Mouse (Mus musculus): Measurements from ENCODE around the gene Zfp580.
"Not testable (repeated sequence)": the region's sequence is repeated elsewhere in the genome, so short reads cannot be mapped to it uniquely, and the experiment has no call there.

Gene Zfp580

DNA sequence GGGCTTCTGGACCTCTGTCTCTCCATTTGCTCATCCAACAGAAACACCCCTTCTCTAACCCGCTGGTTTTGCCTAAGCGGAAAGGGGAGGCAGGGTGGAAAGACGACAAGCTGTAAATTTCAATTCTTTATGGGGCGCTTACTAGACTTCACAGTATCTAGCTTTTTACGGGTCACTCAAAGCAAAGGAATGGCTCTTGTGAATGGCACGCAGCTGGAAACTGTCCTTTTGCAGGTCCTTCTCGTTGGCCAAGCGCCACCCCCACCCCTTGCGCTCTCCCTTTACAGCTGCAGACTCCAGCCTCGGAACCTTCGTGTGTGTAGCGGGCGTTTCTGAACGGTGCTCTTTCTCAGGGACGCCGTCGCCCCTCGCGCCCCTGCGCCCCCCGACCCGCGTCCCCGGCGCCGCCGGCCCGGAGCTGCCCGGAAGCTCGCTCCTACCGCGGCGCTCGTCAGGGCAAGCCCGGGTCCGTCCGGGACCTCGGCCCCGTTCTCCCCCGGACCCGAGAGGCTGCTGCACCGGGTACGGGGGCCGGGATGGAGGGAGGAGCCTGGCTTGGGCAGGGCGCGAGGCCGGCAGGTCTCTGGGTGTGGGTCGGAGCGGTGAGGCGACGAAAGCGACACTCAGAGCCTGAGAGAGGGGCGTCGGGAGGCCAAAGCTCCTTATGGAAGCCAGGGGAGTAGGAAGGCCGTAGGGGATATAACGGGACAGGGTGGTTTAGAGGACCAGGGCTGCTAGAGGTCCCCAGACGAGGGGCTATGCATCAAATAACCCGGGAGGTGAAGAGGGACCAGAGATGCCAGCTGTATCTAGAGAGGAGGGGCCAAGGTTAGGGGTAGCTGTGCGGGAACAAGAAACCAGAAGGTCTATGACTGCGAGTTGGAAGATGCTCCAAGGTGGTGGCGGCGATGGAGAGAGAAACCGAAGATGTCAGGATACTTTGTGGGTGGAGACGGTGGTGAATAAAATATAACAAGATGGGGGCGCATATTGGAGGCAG, at the start of gene Zfp580:
Zfp580 (plus strand) TSS at position 346 of the 1,000 bp plus-strand sequence.
- peak; percentile 61 to 62 for DNase-seq

DNA sequence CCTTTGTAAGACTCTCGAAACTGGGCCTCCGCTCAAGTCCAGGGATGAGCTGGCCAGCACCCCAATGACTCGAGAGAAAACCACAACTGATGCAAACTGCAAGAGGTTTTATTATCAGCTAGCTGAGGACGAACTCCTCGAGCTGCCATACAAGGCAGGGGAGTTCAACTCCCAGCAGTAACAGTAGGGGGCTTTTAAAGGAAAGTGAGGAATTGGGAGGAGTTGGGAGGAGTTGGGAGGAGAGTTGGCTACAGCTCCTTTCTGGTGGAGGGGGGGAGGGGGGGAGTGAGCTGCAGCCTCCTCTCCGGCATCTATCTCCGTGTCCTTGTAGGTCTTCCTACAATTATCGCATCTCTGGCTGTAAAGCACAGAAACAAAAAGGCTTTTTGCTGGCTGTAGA, 48.5 kb upstream of the Zfp580 start:
- not testable (repeated sequence) for DNase-seq

DNA sequence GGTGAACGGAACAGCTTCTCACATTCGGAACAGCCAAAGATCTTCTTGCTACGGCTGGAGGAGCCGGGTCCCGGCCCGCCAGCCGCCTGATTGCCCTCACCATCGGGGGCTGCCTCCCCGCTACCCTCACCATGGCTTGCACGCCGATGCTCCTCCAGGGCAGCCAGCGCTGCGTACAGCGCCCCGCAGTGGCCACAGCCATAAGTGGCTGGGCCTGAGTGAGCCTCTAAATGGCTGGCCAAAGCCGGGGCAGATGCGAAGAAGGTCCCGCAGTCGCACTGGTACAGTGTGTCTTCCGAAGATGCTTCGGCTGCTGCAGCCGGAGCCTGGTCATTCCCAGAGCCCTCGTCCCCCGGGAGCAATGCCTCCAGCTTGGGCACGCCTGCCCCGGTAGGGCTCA, 43.1 kb upstream of the Zfp580 start:
- no peak for DNase-seq

DNA sequence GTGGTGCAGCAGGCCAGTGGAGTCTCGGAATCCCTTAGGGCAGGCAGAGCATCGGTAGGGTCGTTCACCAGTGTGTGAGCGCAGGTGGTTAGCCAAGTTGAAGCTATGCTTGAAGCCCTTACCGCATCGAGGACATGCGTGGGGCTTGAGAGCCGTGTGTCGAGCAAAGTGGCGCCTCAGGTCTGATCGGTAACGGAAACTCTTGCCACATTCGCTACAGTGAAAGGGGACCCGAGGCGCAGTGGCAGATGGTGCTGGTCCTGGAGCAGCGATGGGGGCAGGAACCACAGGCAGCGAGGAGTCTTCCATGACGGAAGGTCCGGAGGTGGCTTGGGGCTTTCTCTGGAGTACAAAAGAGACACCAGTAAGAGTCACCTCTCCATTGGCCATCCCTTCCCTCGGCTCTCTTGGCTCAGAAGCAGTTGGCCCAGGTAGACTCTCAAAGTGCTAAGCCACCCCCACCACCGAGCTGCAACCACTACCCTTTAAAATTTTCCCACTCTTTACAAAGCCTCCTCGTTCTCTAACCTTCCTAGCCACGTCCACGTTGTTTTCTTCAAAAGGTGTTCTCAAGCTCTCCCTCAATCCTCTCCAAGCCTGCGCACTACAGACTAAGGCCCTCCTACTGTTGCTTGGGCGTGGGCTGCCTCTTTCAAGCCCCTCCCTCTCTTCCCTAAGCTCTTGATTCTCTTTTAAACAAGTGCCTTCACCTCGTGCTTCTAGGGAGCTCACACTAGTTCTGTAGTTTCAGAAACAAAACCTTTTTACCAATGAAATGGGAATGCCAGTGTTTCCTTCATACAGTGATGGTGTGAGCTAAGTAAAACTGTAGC, 38.4 kb upstream of the Zfp580 start:
- DNase-seq = peak in 1 of 2 experiments; percentile 20

DNA sequence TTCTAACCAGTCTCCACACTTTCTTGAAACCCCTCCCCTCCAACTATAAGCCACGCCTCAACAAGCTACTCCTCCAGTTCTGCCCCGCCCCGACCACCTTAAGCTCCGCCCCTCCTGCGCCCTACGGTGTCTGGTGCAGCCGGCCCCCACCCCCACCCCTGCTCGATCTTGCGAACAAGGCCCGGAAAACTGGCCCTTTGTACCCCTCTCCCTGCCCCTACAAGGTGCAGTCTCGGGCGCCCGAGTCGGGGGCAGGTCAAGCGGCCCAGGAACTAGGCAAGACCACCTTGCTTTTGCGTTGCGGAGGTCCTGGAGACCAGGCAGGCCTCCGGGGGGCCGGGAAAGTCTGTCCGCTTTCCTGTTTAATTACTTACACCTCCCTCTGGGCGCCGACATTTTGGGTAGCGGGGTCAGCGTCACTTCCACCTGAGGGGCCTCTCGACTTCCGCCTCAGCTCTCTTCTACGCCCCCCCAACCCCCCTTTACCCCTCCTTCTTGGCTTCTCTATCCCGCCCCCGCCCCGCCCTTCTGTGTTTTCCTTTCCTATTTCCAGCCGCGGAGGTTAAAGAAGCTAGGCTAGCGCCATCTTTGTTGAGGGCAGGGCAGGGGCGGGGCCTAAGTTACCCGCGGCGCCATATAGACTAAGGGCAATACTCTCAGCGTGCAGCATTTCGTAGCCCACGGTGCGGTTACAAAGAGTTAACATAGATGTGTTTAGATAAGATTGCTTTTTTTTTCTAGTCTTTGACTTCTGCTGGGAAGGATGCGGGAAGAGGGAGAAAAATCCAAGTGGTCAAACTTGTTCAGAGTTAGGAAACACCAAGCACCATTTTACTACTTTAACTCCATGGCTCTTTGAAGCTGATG, 36.9 kb upstream of the Zfp580 start, which contains the start of the genes Zfp524 and Fiz1:
Zfp524 (plus strand) TSS at position 165 of the 867 bp plus-strand sequence.
Fiz1 (minus strand) TSS at position 447 of the 867 bp plus-strand sequence.
- DNase-seq = peak; percentile 96 to 97

DNA sequence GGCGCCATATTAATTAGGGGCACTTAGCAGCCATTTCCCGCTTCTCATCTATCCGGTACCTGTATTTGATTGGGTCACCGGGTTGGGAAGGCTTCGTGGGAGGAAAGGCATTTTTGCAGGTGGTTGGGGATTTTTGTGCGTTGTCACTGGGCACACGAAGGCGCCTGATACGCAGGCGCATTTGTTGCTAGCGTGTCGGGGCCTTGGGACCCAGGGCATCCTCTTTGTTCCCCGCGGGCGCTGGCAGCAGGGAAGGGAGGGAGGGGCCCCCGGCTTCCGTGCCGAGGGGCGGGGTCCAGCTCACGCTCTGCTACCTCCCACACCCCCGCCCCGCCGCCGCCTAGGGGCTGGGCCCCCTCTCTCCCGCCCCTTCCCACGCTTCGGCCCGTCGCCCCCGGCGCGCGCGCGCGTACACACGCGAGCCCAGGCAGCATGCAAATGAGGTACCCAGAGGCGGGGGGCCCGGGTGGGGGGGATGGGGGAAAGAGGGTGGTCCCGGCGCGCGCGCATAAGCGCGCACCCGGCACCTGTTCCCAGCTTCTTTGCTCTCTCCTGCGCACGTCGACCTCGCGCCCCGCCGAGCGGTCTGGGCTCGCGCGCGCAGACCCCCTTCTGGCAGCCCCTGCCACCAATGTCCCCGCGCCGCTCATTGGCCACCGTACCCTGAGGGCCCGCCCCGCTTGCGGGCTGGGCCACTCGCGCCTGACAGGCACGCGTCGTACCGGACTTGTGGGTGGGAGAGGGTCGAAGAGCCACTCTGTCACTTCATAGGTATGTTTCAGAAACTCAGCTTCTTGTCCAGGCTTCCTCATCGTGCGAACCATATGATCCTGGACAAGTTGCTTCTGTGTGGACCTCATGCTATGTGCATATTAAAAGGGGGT, 36.0 kb upstream of the Zfp580 start, which contains the start of gene Gm44973:
Gm44973 (plus strand) TSS at position 379 of the 884 bp plus-strand sequence.
- DNase-seq = peak; percentile 96 to 97

DNA sequence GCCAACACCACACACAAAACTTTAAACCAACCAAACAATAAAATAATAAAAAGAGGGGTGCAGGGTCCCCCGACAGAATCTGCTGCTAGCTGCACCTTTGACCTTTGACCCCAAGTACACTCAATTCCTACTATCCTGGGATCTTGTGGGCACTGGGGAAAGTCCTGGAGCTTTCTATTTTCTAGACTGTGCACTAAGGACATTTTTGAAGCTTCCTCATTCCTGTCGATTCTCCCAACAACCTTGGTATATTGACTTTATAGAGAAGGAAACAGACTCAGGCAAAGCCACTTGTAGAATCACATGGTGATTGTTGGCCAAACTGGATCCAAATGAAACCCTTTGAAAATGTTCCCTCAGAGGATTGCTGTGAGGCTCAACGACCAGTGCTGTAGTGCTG, 35.3 kb upstream of the Zfp580 start:
- DNase-seq = no peak

DNA sequence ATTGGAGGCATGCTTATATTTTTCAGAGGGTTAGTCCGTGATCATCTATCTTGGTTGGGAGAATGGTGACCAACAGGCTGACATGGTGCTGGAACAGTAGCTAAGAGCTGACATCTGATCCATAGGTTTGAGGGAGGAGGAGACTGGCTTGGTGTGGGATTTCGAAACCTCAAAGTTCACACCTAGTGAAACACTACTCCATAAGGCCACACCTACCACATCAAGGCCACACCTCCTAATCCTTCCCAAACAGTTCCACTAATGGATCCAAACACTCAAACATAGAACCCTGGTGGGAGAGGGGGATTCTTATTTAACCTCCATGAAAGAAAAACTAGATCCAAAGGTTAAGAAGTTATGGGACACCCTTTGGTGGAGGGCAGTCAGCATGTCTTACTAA, 34.4 kb upstream of the Zfp580 start:
- no peak for DNase-seq

DNA sequence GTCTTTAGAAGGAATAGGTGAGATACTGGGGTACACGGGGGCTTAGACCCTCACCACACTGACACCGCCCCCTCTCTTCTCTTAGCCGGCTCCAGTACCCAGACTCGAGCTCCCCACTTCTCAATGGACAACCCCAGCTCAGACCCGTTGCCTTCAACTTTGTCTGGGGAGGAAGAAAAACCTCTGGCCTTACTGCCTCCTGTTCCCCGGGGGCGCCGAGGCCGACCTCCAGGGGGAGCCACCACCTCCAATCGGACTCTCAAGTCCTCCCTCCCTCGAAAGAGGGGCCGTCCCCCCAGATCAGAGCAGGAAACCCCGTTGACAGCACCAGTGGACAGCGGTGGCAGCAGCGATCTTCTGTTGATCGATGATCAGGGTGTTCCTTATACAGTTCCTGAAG, 34.0 kb upstream of the Zfp580 start:
- peak; percentile 31 to 53 for DNase-seq

DNA sequence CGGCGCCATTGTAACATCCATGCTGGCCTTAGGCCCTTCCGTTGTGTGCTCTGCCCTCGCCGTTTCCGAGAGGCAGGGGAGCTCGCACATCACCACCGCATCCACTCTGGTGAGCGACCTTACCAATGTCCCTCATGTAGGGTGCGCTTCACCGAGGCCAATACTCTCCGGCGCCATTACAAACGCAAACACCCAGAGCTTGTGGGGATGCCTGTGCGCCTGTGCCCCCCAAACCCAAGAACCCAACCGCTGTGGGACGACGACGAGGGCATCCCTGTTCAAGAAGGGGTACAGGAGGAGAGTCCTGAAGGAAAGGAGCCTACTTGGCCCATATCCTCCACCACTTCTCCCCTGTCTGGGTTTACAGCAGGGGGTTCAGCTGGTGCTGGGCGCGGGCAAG, 33.4 kb upstream of the Zfp580 start:
- DNase-seq = no peak

DNA sequence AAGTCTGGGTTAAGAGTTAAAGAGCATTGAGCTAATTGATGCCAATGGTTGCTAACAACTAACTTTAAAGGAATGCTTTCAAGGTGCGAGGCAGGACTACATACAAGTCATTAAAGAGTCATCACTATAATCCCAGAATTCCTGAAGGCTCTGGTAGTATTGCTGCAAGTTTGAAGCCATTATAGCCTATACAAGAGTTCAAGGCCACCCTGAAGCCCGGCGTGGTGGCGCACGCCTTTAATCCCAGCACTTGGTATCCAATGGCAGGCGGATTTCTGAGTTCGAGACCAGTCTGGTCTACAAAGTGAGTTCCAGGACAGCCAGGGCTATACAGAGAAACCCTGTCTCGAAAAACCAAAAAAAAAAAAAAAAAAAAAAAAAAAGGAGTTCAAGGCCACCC, 31.8 kb upstream of the Zfp580 start:
- DNase-seq = peak in 1 of 2 experiments; percentile 39

DNA sequence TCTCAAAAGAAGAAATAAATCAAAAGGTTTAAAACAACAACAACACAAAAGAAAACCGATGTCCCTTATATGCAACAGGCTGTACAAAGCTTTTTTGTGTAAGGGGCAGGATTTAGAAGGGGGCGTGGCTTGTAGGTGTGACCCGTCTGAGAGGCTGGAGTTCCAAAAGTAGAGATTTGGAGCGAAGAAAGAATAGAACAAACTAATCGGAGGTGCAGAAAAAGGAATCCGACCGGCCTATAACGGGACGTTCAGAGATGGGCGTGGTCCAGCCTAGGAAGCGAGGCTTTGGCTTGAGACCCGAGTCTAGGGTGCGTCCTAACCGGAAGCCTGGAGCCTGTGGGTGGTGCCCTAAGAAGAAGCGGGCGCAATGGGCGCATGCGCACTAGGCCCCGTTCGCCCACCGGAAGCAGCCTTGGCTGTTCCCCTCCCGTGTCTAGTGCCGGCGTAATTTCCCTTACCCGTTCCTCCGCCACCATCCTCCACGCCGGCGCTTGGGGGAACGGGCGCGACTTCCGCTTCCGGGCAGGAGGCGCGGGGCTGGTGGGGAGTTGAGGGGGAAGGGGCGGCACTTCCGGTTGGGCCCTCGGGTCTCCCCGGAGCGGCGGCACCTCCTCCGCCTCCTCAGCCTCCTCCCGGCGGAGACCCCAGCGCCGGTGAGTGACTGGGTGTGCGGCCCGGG, 31.2 kb upstream of the Zfp580 start, which contains the start of the genes Zfp865 and Ccdc106:
Zfp865 (plus strand) TSS at position 377 of the 682 bp plus-strand sequence.
Ccdc106 (plus strand) TSS at position 554 of the 682 bp plus-strand sequence.
- DNase-seq = peak; percentile 99 to 100

DNA sequence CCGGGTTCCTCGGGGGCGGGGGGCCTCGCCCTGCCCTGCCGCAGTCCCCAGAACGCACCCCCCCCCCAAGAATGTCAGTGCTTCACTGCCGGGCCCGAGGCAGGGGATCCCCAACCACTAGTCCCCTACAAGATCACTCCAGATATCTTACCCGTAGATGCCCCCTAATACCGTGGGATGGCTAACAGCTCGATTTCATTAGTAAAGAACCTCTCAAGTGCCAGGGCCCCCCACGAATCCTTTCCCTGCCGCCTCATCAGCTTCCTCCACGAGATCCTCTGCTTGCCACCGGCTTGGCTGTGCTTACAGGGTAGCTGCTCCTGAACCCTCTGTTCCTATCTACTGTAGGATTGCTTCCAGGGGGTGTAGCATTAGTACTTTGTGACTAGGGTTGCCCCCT, 30.7 kb upstream of the Zfp580 start:
- DNase-seq = no peak

DNA sequence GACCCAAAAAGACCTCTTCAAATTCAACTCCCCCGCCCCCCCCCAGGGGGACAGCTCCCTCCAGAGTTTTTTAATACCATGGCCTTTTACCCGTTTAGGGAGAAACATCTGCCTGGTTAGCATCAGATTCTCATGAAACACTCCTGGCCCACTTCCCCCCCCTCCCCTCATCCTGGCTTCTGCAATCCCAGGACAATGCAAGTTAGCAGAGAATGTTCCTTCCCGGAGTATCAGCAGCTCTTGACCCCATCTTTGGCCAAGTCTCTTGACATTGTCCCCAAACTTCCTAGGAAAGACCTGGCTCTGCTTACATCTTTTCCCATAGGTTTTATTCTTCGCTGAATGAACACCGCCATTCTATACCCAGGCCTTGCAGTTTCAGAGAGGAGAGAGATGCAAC, 30.1 kb upstream of the Zfp580 start:
- DNase-seq = peak in 1 of 2 experiments; percentile 15

DNA sequence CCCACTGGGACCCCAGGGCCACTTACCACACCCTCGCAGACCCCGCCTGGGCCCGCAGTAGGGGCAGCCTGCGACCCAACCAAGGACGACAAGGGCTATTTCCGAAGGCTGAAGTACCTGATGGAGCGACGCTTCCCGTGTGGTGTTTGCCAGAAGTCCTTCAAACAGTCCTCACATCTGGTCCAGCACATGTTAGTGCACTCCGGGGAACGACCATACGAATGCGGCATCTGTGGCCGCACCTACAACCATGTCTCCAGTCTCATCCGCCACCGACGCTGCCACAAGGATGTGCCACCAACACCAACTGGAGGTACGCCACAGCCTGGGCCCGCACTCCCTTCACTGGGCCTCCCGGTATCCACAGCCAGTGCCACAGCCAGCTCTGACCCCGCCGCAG, 21.8 kb upstream of the Zfp580 start:
- DNase-seq = no peak

DNA sequence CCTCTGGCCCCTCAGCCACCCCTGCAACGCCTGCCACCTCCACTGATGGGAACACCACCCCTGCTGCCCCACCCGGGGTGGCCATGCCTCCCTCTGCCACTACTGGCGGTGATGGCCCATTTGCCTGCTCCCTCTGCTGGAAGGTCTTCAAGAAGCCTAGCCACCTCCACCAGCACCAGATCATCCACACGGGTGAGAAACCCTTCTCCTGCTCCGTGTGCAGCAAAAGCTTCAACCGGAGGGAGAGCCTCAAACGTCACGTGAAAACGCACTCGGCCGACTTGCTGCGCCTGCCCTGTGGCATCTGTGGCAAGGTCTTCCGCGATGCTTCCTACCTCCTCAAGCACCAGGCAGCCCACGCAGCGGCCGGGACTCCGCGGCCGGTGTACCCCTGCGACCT, 21.4 kb upstream of the Zfp580 start:
- DNase-seq = no peak

DNA sequence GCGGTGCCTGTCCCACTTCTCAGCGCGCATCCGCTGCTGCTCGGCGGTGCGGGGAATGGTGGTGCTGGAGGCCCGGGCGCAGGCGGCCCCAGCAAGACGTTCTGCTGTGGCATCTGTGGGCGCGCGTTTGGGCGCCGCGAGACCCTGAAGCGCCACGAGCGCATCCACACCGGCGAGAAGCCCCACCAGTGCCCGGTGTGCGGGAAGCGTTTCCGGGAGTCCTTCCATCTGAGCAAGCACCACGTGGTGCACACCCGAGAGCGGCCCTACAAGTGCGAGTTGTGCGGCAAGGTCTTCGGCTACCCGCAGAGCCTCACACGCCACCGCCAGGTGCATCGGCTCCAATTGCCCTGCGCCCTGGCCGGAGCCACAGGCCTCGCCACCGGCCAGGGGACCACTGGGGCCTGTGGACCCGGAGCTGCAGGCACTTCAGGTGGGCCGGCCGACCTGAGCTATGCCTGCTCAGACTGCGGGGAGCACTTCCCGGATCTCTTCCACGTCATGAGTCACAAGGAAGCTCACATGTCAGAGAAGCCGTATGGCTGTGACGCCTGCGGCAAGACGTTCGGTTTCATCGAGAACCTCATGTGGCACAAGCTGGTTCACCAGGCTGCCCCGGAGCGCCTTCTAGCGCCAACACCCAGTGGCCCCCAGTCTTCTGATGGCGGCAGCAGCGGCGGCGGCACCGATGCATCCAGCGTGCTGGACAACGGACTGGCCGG, 20.6 kb upstream of the Zfp580 start:
- peak in 1 of 2 experiments; percentile 19 for DNase-seq

DNA sequence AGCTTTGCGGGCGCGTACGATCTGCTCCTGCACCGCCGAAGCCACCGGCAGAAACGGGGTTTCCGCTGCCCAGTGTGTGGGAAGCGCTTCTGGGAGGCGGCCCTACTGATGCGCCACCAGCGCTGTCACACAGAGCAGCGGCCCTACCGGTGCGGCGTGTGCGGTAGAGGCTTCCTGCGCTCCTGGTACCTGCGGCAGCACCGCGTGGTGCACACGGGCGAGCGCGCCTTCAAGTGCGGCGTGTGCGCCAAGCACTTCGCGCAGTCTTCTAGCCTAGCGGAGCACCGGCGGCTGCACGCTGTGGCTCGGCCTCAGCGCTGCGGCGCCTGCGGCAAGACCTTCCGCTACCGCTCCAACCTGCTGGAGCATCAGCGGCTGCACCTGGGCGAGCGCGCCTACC, 19.8 kb upstream of the Zfp580 start:
- DNase-seq = no peak

DNA sequence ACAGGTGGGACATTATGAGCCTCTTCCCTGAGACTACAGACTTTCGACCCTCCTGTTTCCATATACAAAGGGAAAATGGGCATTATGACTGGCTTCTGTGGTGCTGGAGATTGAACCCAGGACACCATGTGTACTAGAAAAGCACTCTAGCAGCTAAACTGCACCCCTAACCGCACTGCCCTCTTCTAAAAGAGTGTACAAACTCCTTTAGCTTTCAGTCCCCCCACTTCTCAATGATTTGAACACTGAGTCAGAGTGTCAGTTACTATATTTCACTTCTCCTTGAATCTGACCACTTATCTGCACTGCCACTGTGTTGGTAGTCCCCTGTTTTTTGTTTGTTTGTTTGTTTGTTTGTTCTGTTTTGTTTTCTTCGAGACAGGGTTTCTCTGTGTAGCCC, 17.5 kb upstream of the Zfp580 start, which contains the start of gene 4632433K11Rik:
4632433K11Rik (plus strand) TSS at position 301 of the 400 bp plus-strand sequence.
- DNase-seq = no peak

Data from thymus, postnatal 36 days (tissue).